Mouse (Mus musculus) spleen, postnatal 36 days (tissue): Measurements from ENCODE around the gene Mkks.

Experiments
- DNase-seq, 2 experiments: peaks; one replicate each; pipeline ENCODE4 v3.0.0; 2022; ENCODE audit warnings: low spot score in 2 of 2, mixed read lengths in 1 of 2

The Mkks gene

DNA sequence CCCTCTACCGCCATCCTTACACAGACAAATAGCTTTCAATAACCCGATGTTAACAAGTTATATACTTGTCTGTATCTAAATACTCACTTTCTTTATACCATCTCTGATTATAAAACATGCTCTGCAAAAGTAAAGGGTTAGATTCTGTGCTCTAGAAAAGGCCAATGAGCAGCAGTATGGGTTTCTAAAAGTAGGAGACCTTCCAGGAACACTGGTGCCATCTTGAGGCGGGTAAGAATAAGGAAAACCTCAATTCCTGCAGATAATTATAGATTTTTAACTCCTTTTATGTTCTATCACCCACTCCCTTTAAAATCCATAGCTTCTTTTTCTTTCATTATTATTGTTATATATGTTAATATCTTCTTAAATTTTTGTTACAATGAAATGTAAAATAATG lies 55.3 kb downstream of the Mkks start:
- DNase-seq = no peak

- no peak for DNase-seq
Observed at GRCm38 (mm10) chr2:136834715-136835075, 56.5 kb downstream of the Mkks start.

DNA sequence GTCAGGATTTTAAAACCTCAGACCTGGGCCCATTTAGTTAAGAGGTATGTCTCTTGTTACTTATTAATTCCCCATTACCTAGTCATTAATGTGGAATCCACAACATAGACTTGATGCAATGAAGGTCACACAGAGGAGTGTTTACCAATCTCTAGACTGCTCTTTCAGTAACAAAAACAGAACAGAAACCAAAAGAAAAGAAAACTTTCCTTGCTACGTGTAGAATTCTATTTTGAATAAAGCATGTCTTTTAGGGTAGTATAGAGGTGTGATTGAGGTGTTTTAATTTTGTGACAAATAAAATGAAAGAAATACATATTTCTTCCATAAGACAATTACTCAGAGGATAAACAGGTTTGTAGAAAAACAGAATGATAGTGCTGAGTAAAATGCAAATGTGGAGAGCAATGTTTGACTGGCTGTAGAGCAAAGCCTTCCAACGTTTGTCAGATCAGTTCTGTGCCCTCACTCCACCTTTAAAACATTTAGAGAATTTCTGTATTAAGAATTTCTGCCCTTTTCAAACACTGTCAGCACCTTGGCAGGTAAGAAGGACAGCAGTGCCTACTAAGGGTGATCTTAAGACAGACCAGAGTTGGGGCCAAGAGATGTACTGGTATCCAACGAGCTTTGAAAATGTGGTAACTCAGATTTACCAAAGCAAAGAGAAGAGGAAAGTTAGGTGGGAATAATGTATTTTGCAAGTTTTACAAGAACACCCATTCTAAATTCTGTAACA lies 57.0 kb downstream of the Mkks start:
- no peak for DNase-seq

DNA sequence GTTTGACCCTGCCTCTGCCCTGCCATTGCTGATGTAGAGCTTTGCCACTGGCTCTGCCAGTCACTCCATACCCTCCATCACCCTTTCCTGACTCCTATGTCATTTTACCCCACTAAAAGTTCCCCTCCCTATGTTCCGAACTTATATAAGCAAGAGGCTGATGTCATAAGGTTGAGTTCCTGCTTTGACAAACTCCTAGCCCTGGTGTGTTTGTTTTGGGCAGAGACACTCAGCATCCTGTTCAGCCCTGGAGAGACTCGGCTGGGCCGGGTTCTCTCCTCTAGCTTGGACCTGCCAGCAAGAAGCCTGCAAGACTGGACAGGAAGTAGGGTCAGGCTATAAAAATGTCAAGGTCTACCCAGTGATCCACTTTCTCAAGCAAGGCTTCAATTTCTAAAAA lies 58.3 kb downstream of the Mkks start:
- DNase-seq = no peak

DNA sequence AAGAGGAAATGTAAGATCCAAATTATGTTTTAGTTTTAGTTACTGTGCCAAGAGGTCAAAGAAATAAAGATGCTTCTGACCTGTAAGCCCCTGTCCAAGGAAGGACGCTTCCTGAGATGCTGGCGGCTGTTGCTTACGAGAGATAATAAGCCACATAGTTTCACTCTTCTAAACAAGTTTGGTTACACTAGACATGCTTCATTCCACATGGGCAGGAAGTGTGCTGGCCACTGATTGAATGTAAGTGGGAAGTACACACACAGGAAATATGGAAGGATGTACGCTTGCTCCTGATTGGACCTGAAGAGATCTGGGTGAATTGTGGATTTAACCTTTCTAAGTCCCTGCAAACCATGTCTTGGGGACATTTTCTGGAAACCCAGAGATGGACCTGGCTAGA lies 63.6 kb downstream of the Mkks start:
- no peak for DNase-seq
